Mouse (Mus musculus) T-helper 2 cell (primary cell): ENCODE results near the gene Gja3.
"Not testable (repeated sequence)": the region's sequence is repeated elsewhere in the genome, so short reads cannot be mapped to it uniquely, and the experiment has no call there.

ENCODE experiments used
- in situ Hi-C: fragments of 300-600 bp; cut with MboI, MseI; formaldehyde crosslinking; loops from one replicate; pipeline ENCODE4 v1.15.1; 2025; ENCODE audit warnings: high pct_unique_total_duplicates

Gja3 gene

DNA sequence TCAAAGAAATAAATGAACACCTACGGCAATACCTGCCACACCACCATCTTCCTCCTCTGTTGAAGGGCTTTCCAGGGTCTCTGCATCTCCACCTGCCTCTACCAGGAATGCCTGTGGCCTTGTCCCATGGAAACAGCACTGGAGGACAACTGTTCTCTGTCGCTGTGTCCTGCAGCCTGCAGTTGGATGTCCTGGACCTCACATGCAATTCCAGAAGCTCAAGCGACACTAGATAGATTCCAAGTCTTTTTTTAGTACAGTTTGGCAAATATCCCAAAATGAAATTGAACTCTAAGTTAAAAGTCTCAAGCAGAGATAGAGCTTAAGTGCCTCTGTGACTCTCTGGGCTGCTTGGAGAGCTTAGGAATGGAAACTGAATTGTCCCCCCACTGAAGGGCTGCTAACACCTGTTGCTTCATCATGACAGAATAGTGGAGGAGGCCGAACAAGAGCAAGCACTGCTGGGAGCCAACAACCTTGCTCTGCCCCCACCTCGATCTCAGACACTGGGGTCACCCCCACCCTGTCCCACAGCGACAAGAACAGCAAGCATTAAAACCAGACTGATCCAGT lies 22.9 kb downstream of the Gja3 start:
- in situ Hi-C loops, result no loop called here

DNA sequence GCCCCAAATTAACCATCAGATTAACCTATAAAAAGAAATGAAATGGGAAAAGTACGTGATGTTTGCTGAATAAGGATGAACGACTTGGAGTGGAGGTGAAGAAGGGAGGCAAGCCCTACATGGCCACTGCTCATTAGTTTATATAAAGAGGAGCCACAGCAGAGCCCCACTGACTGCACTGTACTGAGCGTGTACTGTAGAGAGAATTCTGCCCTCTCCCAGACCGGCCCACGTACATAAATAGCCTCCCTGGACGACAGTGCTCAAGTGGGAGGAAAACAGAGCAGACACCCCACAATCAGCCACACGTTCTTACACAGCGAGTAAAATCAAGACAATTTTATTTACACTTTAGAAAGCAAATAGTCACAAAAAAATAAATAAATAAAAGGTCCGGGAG lies 23.8 kb downstream of the Gja3 start:
- in situ Hi-C loops, result no loop called here

DNA sequence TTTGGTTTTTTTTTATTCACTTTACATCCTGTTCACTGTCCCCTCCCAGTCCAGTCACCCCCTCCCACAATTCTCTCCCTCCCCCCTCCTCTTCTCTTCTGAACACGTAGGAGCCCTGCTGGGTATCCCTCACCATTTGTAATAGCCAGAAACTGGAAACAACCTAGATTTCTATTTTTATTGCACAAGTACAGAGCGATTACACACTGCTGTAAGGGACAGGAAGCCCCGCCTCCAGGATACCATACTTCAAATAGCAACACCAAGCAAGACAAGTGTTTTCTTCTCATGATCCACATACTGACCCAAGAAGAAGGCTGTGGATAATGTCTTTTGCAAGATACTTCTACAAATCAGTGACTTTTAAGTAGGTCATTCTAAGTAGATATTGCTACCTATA lies 25.1 kb downstream of the Gja3 start:
- in situ Hi-C loops, result no loop called here

DNA sequence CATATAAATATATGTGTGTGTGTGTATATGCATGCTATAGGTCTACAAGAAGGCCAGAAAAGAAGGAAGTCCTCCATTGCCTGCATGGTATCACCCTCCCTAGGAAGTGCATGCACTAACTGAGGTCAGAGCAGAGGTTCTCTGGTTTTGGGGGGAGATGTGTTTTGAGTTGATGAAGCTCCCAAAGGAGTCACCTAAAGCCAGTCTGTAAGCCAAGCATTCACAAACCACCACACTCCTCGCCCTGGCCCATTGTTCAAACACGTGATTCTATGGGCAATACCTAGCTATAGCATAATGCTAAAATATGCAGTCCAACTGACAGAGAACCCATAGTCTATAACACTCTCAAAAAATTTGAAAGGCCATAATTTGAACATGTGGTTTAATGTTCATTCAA lies 39.5 kb downstream of the Gja3 start:
- in situ Hi-C loops, result no loop called here

DNA sequence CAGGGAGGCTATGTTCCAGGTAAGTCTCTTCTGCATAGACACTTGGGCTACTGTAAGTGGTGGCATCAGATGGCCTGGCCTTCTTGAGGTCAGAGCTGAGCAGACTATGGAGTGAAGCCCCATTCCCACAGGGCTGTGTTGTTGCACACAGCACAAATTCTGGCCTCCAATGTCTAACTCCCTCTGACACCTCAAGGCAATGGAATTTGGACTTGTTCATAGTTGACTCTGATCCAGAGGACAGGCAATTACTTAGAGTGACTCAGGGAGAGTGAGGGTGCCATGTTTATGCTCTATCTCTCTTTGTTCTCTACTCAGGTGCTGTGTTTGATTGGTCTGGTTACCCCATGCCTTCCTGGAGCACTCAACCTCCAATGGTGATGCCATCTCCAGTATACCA lies 41.1 kb downstream of the Gja3 start:
- in situ Hi-C loops, result not testable (repeated sequence)

DNA sequence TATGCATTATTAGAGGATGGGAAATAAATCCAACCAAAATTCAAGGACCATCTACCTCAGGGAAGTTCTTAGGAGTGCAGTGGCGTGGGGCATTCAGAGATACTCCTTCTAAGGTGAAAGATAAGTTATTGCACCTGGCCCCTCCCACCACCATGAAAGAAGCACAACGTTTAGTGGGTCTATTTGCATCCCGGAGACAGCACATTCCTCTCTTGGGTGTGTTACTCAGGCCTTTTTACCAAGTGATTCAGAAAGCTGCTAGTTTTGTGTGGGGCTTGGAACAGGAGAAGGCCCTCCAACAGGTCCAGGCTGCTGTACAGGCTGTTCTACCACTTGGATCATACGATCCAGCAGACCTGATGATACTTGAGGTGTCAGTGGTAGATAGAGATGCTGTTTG lies 69.3 kb downstream of the Gja3 start:
- in situ Hi-C loops, result no loop called here
